Mouse (Mus musculus) E14TG2a.4 (cell line): Measurements from ENCODE around the gene Ccdc138.

ENCODE experiments used
- CTCF ChIP-seq: conservative IDR thresholded peaks from 2 replicates; pipeline ENCODE4 v1.5.1; 2014; ENCODE audit warnings: low read length
- NANOG ChIP-seq: IDR thresholded peaks from 2 replicates; pipeline ENCODE4 v1.6.1; 2014; ENCODE audit warnings: borderline replicate concordance, low read length, mixed read lengths
- POU5F1 ChIP-seq: IDR thresholded peaks from 2 replicates; pipeline ENCODE4 v1.6.1; 2014; ENCODE audit warnings: low read length, borderline replicate concordance

DNA sequence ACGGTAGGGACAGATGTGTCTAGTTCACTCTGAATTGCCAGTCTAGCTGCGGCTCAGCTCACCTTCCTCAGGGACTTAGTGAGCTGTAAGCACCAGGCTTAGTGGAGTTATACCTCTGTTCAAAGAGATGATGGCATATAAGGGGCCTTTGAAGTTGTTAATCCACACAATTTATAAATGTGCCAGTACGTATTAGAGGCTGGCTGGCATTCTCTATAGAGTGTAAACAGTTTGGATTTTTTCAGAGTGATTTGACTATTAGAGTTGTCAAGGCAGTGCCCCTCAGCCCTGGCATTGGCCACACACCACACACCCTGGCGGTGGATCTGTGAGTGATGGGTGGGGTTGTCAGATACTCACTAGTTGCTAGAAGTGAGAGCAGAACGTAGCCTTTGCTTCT, 118.8 kb downstream of the Ccdc138 start:
- TF ChIP-seq CTCF (no peak), POU5F1 (no peak), NANOG (no peak)
